Mouse (Mus musculus) cerebellum, postnatal 25 days (tissue): ENCODE data around the gene Smarce1.

ENCODE experiments used
- DNase-seq, 2 experiments: peaks; one replicate each; pipeline ENCODE4 v3.0.0; 2021; ENCODE audit warnings: mixed read lengths in 2 of 2

The Smarce1 gene

GRCm38 (mm10) chr11:99229641-99230260, 1.1 kb downstream of the Smarce1 start:
- peak in 1 of 2 experiments; percentile 24 for DNase-seq

GRCm38 (mm10) chr11:99226298-99226697, 4.5 kb downstream of the Smarce1 start:
- DNase-seq, result no peak

- no peak for DNase-seq
Measured at GRCm38 (mm10) chr11:99223310-99223709, 7.5 kb downstream of the Smarce1 start.

GRCm38 (mm10) chr11:99221811-99222210, 9.0 kb downstream of the Smarce1 start:
- DNase-seq, result no peak

GRCm38 (mm10) chr11:99217248-99217986, 13.4 kb downstream of the Smarce1 start:
- DNase-seq, result no peak

GRCm38 (mm10) chr11:99216181-99216580, 14.6 kb downstream of the Smarce1 start:
- peak in 1 of 2 experiments; percentile 37 for DNase-seq

- DNase-seq, result no peak
Measured at GRCm38 (mm10) chr11:99212693-99213092, 18.1 kb downstream of the Smarce1 start.

- no peak for DNase-seq
Measured at GRCm38 (mm10) chr11:99211964-99212363, 18.9 kb downstream of the Smarce1 start.

GRCm38 (mm10) chr11:99208105-99208669, 22.6 kb downstream of the Smarce1 start:
- no peak for DNase-seq

GRCm38 (mm10) chr11:99207449-99207848, 23.4 kb downstream of the Smarce1 start:
- DNase-seq, result no peak

- peak; percentile 23 to 65 for DNase-seq
Measured at GRCm38 (mm10) chr11:99206954-99207353, 23.9 kb downstream of the Smarce1 start.

- DNase-seq, result peak; percentile 72 to 85
Measured at GRCm38 (mm10) chr11:99189154-99189582, 41.6 kb downstream of the Smarce1 start.

GRCm38 (mm10) chr11:99187348-99187747, 43.5 kb downstream of the Smarce1 start:
- no peak for DNase-seq

- no peak for DNase-seq
Measured at GRCm38 (mm10) chr11:99186836-99187235, 44.0 kb downstream of the Smarce1 start.

- DNase-seq, result no peak
Measured at GRCm38 (mm10) chr11:99182575-99182974, 48.2 kb downstream of the Smarce1 start.

- no peak for DNase-seq
Measured at GRCm38 (mm10) chr11:99180071-99180470, 50.7 kb downstream of the Smarce1 start.

- no peak for DNase-seq
Measured at GRCm38 (mm10) chr11:99177925-99178198, 53.0 kb downstream of the Smarce1 start.

GRCm38 (mm10) chr11:99177054-99177924, 53.5 kb downstream of the Smarce1 start:
- DNase-seq, result no peak

- no peak for DNase-seq
Measured at GRCm38 (mm10) chr11:99172002-99172401, 58.8 kb downstream of the Smarce1 start.

GRCm38 (mm10) chr11:99171442-99171841, 59.4 kb downstream of the Smarce1 start:
- no peak for DNase-seq

- no peak for DNase-seq
Measured at GRCm38 (mm10) chr11:99170547-99171267, 60.1 kb downstream of the Smarce1 start.

- no peak for DNase-seq
Measured at GRCm38 (mm10) chr11:99170005-99170404, 60.8 kb downstream of the Smarce1 start.

- no peak for DNase-seq
Measured at GRCm38 (mm10) chr11:99169438-99169837, 61.4 kb downstream of the Smarce1 start.
